Mouse (Mus musculus) lung, postnatal 0 days (tissue): ENCODE data around the gene Bcap31.

ENCODE experiments used
- CTCF ChIP-seq: IDR thresholded peaks from 2 replicates; pipeline ENCODE4 v1.5.1; 2016; ENCODE audit warnings: antibody characterized with exemption, mild to moderate bottlenecking
- EP300 ChIP-seq: IDR thresholded peaks from 2 replicates; pipeline ENCODE4 v1.6.1; 2016; ENCODE audit warnings: antibody characterized with exemption, mild to moderate bottlenecking, control low read depth

DNA sequence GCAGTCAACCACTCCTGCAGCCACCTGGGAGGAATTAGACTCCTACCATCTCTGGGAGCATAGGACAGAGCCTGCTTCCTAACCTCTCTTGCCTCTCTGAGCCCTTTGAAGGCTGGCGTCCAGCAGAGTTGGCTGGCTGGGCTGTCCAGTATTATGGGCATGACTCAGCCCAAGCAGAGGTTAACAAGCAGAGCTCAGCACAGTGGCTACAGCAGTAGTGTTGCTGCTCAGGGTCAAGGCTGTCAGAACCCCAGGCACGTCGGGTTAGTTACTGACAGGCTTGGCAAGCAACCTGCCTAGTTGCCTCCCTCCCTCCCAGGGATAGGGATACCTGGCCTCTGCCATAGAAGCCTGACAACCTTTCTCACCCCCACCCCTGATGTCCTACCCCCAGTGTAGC is 2.3 kb upstream of the Bcap31 start:
- no peak for TF ChIP-seq CTCF
- no peak for TF ChIP-seq EP300
